Mouse (Mus musculus): ENCODE results near the gene 2200002D01Rik.

DNA sequence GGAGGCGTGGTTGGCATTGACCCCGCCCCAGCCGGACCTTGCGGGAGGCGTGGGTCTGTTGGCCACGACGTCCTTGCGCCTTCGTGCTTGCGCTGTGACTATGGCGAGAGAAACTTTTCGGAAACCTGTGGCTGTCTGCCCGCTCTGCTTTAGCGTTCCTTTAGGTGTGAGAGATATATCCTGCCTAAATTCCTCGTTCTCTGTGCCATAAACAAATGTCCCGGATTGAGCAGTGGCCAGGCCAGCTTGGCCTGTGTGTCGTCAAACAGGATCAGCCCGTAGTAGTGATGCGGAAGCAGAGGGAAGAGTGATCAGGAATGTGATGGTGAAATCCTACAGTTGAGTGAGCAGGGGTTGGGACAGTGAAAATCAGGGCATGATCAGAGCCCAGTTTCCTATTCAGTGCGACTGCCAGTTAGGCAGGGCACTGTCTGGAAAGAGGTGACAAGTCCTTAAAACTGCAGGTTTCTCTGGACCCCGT is 33.8 kb upstream of the 2200002D01Rik start:
- no peak for TF ChIP-seq POLR2A (IDR thresholded peaks at IDR 0.05; ENCODE audit: low read depth, low read length)
- no peak for TF ChIP-seq CTCF (conservative IDR thresholded peaks at IDR 0.05; ENCODE audit: insufficient read depth, insufficient read length, low read depth, low read length)
